Mouse (Mus musculus) heart, embryonic 10.5 days (tissue): ENCODE data around the gene Gm17555. TPM values are rescaled to one million over a fixed set of nuclear protein-coding genes. Genes with fewer than 3 reads are reported as not detected.
"Not testable (repeated sequence)": the region's sequence is repeated elsewhere in the genome, so short reads cannot be mapped to it uniquely, and the experiment has no call there.

Experiments used
- DNase-seq: peaks from one replicate; pipeline ENCODE4 v3.0.0-alpha.2; 2017; ENCODE audit warnings: low spot score
- H3K27ac ChIP-seq: fragments of 300-500 bp; sonication (generic); 2 replicates; pipeline ENCODE4 v1.5.1; 2016; ENCODE audit warnings: mild to moderate bottlenecking
- H3K27me3 ChIP-seq: fragments of 300-500 bp; sonication (generic); 2 replicates; pipeline ENCODE4 v1.6.1; 2016; ENCODE audit warnings: mild to moderate bottlenecking; ENCODE audit not compliant: poor library complexity, insufficient read depth, severe bottlenecking
- H3K36me3 ChIP-seq: fragments of 300-500 bp; sonication (generic); 2 replicates; pipeline ENCODE4 v1.6.1; 2016; ENCODE audit warnings: mild to moderate bottlenecking, moderate library complexity
- H3K4me1 ChIP-seq: fragments of 300-500 bp; sonication (generic); 2 replicates; pipeline ENCODE4 v1.6.1; 2016; ENCODE audit warnings: mild to moderate bottlenecking
- H3K4me3 ChIP-seq: fragments of 300-500 bp; sonication (generic); 2 replicates; pipeline ENCODE4 v1.5.1; 2016; ENCODE audit warnings: mild to moderate bottlenecking, moderate library complexity
- H3K9me3 ChIP-seq: fragments of 300-500 bp; sonication (generic); 2 replicates; pipeline ENCODE4 v1.6.1; 2016; ENCODE audit warnings: mild to moderate bottlenecking, moderate library complexity
- WGBS: fragments of 180-500 bp; shearing (Covaris S2); methylation state at CpG from one replicate; pipeline ENCODE4 v1.1.7; 2016; 5-methylcytosine and 5-hydroxymethylcytosine counted together
- polyA plus RNA-seq: library from polyadenylated mRNA; unstranded; fragments of >200 nt; fragmentation: Nextera tagmentation; extraction: Ambion mirVana; gene quantifications from 2 replicates; pipeline ENCODE4 v1.2.1, GENCODE M21; 2016

The Gm17555 gene
- not detected in 2 replicates for polyA plus RNA-seq

DNA sequence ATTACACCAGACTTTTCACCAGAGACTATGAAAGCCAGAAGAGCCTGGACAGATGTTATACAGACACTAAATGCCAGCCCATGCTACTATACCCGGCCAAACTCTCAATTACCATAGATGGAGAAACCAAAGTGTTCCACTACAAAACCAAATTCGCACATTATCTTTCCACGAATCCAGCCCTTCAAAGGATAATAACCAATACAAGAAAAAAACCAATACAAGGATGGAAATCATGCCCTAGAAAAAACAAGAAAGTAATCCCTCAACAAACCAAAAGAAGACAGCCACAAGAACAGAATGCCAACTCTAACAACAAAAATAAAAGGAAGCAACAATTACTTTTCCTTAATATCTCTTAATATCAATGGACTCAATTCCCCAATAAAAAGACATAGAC, at the start of gene Gm17555:
TSS of gene Gm17555 (plus strand) at position 301 of the 400 bp plus-strand sequence.
- 76% methylated on average over 3 of the region's 3 CpGs for WGBS
- H3K4me1 ChIP-seq, DNase-seq, H3K27me3 ChIP-seq, H3K4me3 ChIP-seq, H3K9me3 ChIP-seq, H3K36me3 ChIP-seq, H3K27ac ChIP-seq: not testable (repeated sequence)

DNA sequence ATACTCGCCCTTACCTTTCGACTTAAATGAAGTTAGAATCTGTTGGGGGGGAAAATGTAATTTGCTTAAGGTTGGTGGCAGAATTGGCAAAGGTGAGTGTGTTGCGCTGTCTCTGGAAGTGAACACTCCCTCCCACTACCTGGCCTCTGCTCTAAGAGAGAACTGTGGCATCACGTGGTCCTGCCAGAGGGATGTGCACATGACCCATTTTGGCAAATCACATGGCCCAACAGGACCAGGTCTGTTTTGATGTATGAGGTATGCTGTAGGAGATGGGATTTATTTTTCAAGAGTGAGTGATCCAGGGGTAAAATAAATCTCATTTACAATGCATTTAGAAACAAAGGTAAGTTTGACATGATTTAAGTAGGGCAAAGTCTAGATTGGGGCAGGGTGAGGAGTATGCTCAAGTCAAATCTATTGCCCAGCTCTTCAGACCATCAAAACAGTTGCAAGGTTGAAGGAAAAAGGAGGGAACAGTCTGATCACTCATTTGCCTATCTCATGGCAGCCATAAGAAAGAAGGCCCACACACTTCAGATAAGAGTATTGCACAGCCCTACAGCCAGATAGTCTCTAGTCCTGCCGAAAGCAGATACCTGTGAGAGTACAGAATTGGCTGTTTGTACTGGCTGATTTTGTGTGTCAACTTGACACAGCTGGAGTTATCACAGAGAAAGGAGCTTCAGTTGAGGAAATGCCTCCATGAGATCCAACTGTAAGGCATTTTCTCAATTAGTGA, 49.5 kb upstream of the Gm17555 start:
- no peaks in the 10 kb centered on the region for H3K9me3 ChIP-seq
- H3K4me3 ChIP-seq: no peak overlapping the region
- no peaks in the 10 kb centered on the region for H3K27me3 ChIP-seq
- H3K4me1 ChIP-seq: peaks cover 3% of the 10 kb centered on the region; the same call in 1 of the 2 replicates
- no peak overlapping the region; the same call in 1 of the 2 replicates for H3K27ac ChIP-seq
- peak; percentile 84 for DNase-seq
- peaks cover 25% of the 10 kb centered on the region for H3K36me3 ChIP-seq
- WGBS: 83% methylated on average over 5 of the region's 5 CpGs

DNA sequence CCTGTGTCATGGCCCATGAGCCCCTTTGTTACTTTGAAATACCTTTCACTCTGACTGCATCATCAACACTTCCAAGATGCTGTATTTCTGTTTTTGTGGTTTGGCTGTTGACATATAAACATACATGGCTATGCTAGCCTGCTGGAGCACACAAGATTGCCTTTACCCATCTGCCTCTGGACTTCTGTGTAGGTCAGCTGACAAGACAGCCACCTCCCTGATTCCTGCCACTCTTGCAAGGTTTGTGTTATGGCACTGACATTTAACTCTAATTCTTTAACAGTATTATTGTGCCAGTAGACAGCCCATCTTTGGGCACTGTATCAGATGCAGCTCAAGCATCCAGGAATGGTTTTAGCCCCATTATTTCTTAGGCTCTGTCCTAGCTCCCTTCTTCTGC, 48.6 kb upstream of the Gm17555 start:
- no peaks in the 10 kb centered on the region for H3K9me3 ChIP-seq
- H3K27ac ChIP-seq: 0 out of 2 replicates have a peak overlapping the region, but pooled peaks have one; percentile 12
- H3K36me3 ChIP-seq: peaks cover 16% of the 10 kb centered on the region
- no peak overlapping the region for H3K4me3 ChIP-seq
- peaks cover 3% of the 10 kb centered on the region; the same call in 1 of the 2 replicates for H3K4me1 ChIP-seq
- no peaks in the 10 kb centered on the region for H3K27me3 ChIP-seq
- DNase-seq: no peak

GRCm38 (mm10) chr2:126166848-126167617, 47.9 kb upstream of the Gm17555 start:
- Histone ChIP-seq H3K27me3 (no peaks in the 10 kb centered on the region), H3K4me1 (peaks cover 3% of the 10 kb centered on the region; the same call in 1 of the 2 replicates), H3K4me3 (no peak overlapping the region), H3K9me3 (no peaks in the 10 kb centered on the region), H3K27ac (0 out of 2 replicates have a peak overlapping the region, but pooled peaks have one; percentile 12), H3K36me3 (peaks cover 9% of the 10 kb centered on the region)
- WGBS: 79% methylated on average over 8 of the region's 8 CpGs
- no peak for DNase-seq

DNA sequence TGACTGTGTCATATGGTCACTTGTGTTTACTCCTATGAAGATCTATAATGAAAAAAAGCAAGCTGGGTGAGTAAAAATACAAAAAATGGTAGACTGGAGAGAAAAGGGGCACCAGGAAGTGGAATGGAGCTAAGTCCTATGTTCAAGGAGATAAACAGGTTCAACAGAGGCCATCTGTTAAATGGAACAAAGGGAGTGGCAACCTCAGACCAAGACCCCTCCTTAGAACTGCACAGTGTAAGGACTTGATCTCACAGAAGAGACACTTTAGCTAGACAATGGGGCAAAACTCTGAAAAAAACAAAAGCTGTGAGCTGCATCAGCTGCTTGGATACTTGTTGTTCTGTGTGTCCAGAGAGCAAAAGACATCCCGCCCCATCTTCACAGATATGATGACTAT, 43.5 kb upstream of the Gm17555 start:
- H3K27ac ChIP-seq: no peak overlapping the region
- no peak for DNase-seq
- no peaks in the 10 kb centered on the region for H3K9me3 ChIP-seq
- H3K4me1 ChIP-seq: no peaks in the 10 kb centered on the region
- no peaks in the 10 kb centered on the region for H3K36me3 ChIP-seq
- 85% methylated on average over 1 of the region's 1 CpGs for WGBS
- H3K27me3 ChIP-seq: no peaks in the 10 kb centered on the region
- H3K4me3 ChIP-seq: no peak overlapping the region

GRCm38 (mm10) chr2:126191306-126191705, 23.6 kb upstream of the Gm17555 start:
- Histone ChIP-seq H3K27ac (no peak overlapping the region), H3K4me1 (no peaks in the 10 kb centered on the region), H3K36me3 (no peaks in the 10 kb centered on the region), H3K9me3 (no peaks in the 10 kb centered on the region), H3K4me3 (no peak overlapping the region), H3K27me3 (no peaks in the 10 kb centered on the region)
- no peak for DNase-seq
- WGBS: 75% methylated on average over 4 of the region's 4 CpGs

DNA sequence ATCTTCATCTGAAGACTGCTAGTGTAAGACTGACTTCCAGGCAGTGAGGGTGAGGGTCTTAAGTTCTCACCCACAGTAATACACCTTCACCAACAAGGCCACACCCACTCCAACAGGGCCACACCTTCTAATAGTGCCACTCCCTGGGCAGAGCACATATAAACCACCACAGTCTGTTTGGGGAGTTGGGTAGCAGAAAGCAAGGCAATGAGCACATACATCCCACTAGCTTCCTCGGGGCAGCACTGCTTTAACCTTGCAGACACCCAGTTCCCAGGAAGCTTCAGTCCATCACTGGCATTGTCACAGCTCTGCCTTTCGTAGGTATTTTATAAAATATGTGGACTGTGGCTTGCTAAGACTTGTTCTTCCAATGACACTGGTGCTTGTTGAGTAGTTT, 22.8 kb upstream of the Gm17555 start:
- no peak overlapping the region for H3K27ac ChIP-seq
- 82% methylated on average over 2 of the region's 2 CpGs for WGBS

GRCm38 (mm10) chr2:126195631-126196356, 19.1 kb upstream of the Gm17555 start:
- WGBS: 83% methylated on average over 12 of the region's 12 CpGs
- Histone ChIP-seq H3K36me3 (no peaks in the 10 kb centered on the region), H3K4me1 (no peaks in the 10 kb centered on the region), H3K9me3 (no peaks in the 10 kb centered on the region), H3K27me3 (no peaks in the 10 kb centered on the region), H3K27ac (no peak overlapping the region), H3K4me3 (no peak overlapping the region)
- DNase-seq: no peak

More for the DNA sequence above, 22.8 kb upstream of the Gm17555 start:
- Histone ChIP-seq H3K4me3 (no peak overlapping the region), H3K9me3 (no peaks in the 10 kb centered on the region), H3K27me3 (no peaks in the 10 kb centered on the region), H3K36me3 (no peaks in the 10 kb centered on the region), H3K4me1 (no peaks in the 10 kb centered on the region)
- DNase-seq: no peak

- Histone ChIP-seq H3K9me3 (no peaks in the 10 kb centered on the region), H3K27ac (no peak overlapping the region), H3K27me3 (no peaks in the 10 kb centered on the region), H3K36me3 (no peaks in the 10 kb centered on the region), H3K4me3 (no peak overlapping the region), H3K4me1 (no peaks in the 10 kb centered on the region)
- 79% methylated on average over 3 of the region's 3 CpGs for WGBS
- no peak for DNase-seq
Measured at GRCm38 (mm10) chr2:126198971-126199370, 15.9 kb upstream of the Gm17555 start.

- WGBS: 77% methylated on average over 6 of the region's 6 CpGs
- no peak overlapping the region for H3K27ac ChIP-seq
- DNase-seq: no peak
- no peaks in the 10 kb centered on the region for H3K9me3 ChIP-seq
- H3K36me3 ChIP-seq: no peaks in the 10 kb centered on the region
- no peak overlapping the region for H3K4me3 ChIP-seq
- no peaks in the 10 kb centered on the region for H3K27me3 ChIP-seq
- no peaks in the 10 kb centered on the region for H3K4me1 ChIP-seq
Measured at GRCm38 (mm10) chr2:126211011-126211680, 3.8 kb upstream of the Gm17555 start.

GRCm38 (mm10) chr2:126227581-126227980, 12.7 kb downstream of the Gm17555 start:
- Histone ChIP-seq H3K4me1 (no peaks in the 10 kb centered on the region), H3K27ac (no peak overlapping the region), H3K27me3 (no peaks in the 10 kb centered on the region), H3K9me3 (no peaks in the 10 kb centered on the region), H3K36me3 (no peaks in the 10 kb centered on the region), H3K4me3 (no peak overlapping the region)
- 64% methylated on average over 4 of the region's 4 CpGs for WGBS
- no peak for DNase-seq

- Histone ChIP-seq H3K4me1 (no peaks in the 10 kb centered on the region), H3K27ac (no peak overlapping the region), H3K9me3 (no peaks in the 10 kb centered on the region), H3K36me3 (no peaks in the 10 kb centered on the region), H3K4me3 (no peak overlapping the region), H3K27me3 (no peaks in the 10 kb centered on the region)
- DNase-seq: no peak
- 76% methylated on average over 1 of the region's 1 CpGs for WGBS
Measured at GRCm38 (mm10) chr2:126231731-126232130, 16.8 kb downstream of the Gm17555 start.
